Mouse (Mus musculus) liver, embryonic 12.5 days (tissue): ENCODE results near the gene Ap2b1. TPM values are rescaled to one million over a fixed set of nuclear protein-coding genes. Genes with fewer than 3 reads are reported as not detected.

ENCODE experiments used
- ATAC-seq: fragments of 200-750 bp; cut with Nextera tagmentation; 2 replicates; pipeline ENCODE4 v1.8.0; 2017; ENCODE audit warnings: moderate number of reproducible peaks, mild to moderate bottlenecking, moderate library complexity
- H3K27ac ChIP-seq: fragments of 300-500 bp; sonication (generic); 2 replicates; pipeline ENCODE4 v1.5.1; 2016; ENCODE audit warnings: mild to moderate bottlenecking
- H3K27me3 ChIP-seq: fragments of 300-500 bp; sonication (generic); replicated peaks from 2 replicates; pipeline ENCODE4 v1.6.1; 2016; ENCODE audit warnings: mild to moderate bottlenecking, moderate library complexity
- H3K36me3 ChIP-seq: fragments of 300-500 bp; sonication (generic); 2 replicates; pipeline ENCODE4 v1.6.1; 2016; ENCODE audit warnings: mild to moderate bottlenecking, moderate library complexity
- H3K4me1 ChIP-seq: fragments of 300-500 bp; sonication (generic); 2 replicates; pipeline ENCODE4 v1.6.1; 2016
- H3K4me2 ChIP-seq: fragments of 300-500 bp; sonication (generic); 2 replicates; pipeline ENCODE4 v1.6.1; 2016; ENCODE audit warnings: mild to moderate bottlenecking, moderate library complexity
- H3K4me3 ChIP-seq: fragments of 300-500 bp; sonication (generic); 2 replicates; pipeline ENCODE4 v1.5.1; 2016; ENCODE audit warnings: mild to moderate bottlenecking, moderate library complexity
- H3K9ac ChIP-seq: fragments of 300-500 bp; sonication (generic); 2 replicates; pipeline ENCODE4 v1.6.1; 2016; ENCODE audit warnings: mild to moderate bottlenecking, moderate library complexity
- H3K9me3 ChIP-seq: fragments of 300-500 bp; sonication (generic); replicated peaks from 2 replicates; pipeline ENCODE4 v1.6.1; 2016; ENCODE audit warnings: mild to moderate bottlenecking, moderate library complexity
- WGBS: fragments of 180-500 bp; shearing (Covaris S2); methylation state at CpG from one replicate; pipeline ENCODE4 v1.1.7; 2016; ENCODE audit not compliant: insufficient replicate concordance; 5-methylcytosine and 5-hydroxymethylcytosine counted together
- polyA plus RNA-seq: library from polyadenylated mRNA; unstranded; fragments of >200 nt; fragmentation: Nextera tagmentation; extraction: Ambion mirVana; gene quantifications from 2 replicates; pipeline ENCODE4 v1.2.1, GENCODE M21; 2016

Ap2b1 gene
- polyA plus RNA-seq, 1 experiment from 2014 or later: 32.8 TPM

- no peaks in the 10 kb centered on the region for H3K9me3 ChIP-seq
- H3K4me1 ChIP-seq: peaks cover 59% of the 10 kb centered on the region
- peak overlapping the region; percentile 73 for H3K9ac ChIP-seq
- peak overlapping the region; percentile 63 for H3K4me2 ChIP-seq
- ATAC-seq: no peak
- H3K36me3 ChIP-seq: peaks cover 21% of the 10 kb centered on the region; the same call in 1 of the 2 replicates
- 65% methylated on average over 4 of the region's 4 CpGs for WGBS
- peak overlapping the region; percentile 96 for H3K27ac ChIP-seq
- H3K4me3 ChIP-seq: peak overlapping the region; percentile 62
- H3K27me3 ChIP-seq: peaks cover 32% of the 10 kb centered on the region
These were observed 13.2 kb upstream of the Ap2b1 start for GRCm38 (mm10) chr11:83285627-83286026.

GRCm38 (mm10) chr11:83286566-83286965 is 12.3 kb upstream of the Ap2b1 start, which contains the start of gene Slfn14:
TSS of gene Slfn14 (minus strand) at chr11:83286726.
- Histone ChIP-seq H3K27ac (peak within 1 kb of the TSS; percentile 96), H3K27me3 (peaks cover 27% of the 10 kb centered on the region), H3K9ac (peak within 1 kb of the TSS; percentile 73), H3K4me2 (peak within 1 kb of the TSS; percentile 63), H3K9me3 (no peaks in the 10 kb centered on the region), H3K4me1 (peaks cover 65% of the 10 kb centered on the region), H3K36me3 (peaks cover 19% of the 10 kb centered on the region; the same call in 1 of the 2 replicates), H3K4me3 (peak within 1 kb of the TSS; percentile 62)
- WGBS: 17% methylated on average over 1 of the region's 1 CpGs
- ATAC-seq: peak; percentile 93

- peaks cover 74% of the 10 kb centered on the region for H3K4me1 ChIP-seq
- H3K36me3 ChIP-seq: peaks cover 7% of the 10 kb centered on the region
- peaks cover 4% of the 10 kb centered on the region; the same call in 1 of the 2 replicates for H3K27me3 ChIP-seq
- H3K9me3 ChIP-seq: no peaks in the 10 kb centered on the region
- no peak overlapping the region for H3K27ac ChIP-seq
- no peak overlapping the region for H3K9ac ChIP-seq
- 89% methylated on average over 5 of the region's 5 CpGs for WGBS
- ATAC-seq: no peak
- H3K4me2 ChIP-seq: no peak overlapping the region
- H3K4me3 ChIP-seq: no peak overlapping the region
These were observed 9.8 kb upstream of the Ap2b1 start for GRCm38 (mm10) chr11:83289036-83289435.

GRCm38 (mm10) chr11:83289633-83290032 is 9.2 kb upstream of the Ap2b1 start:
- H3K4me2 ChIP-seq: no peak overlapping the region
- H3K36me3 ChIP-seq: peaks cover 12% of the 10 kb centered on the region
- no peak overlapping the region; the same call in 1 of the 2 replicates for H3K9ac ChIP-seq
- WGBS: 68% methylated on average over 2 of the region's 2 CpGs
- H3K4me3 ChIP-seq: no peak overlapping the region
- peaks cover 4% of the 10 kb centered on the region; the same call in 1 of the 2 replicates for H3K27me3 ChIP-seq
- peaks cover 72% of the 10 kb centered on the region for H3K4me1 ChIP-seq
- ATAC-seq: no peak
- H3K27ac ChIP-seq: peak overlapping the region; percentile 40; the same call in 1 of the 2 replicates
- no peaks in the 10 kb centered on the region for H3K9me3 ChIP-seq

- Histone ChIP-seq H3K9me3 (no peaks in the 10 kb centered on the region), H3K4me2 (peak overlapping the region; percentile 80), H3K27me3 (peaks cover 4% of the 10 kb centered on the region; the same call in 1 of the 2 replicates), H3K4me3 (peak overlapping the region; percentile 78), H3K27ac (peak overlapping the region; percentile 86), H3K9ac (peak overlapping the region; percentile 82), H3K4me1 (peaks cover 68% of the 10 kb centered on the region), H3K36me3 (peaks cover 31% of the 10 kb centered on the region)
- under 1% methylated on average over 38 of the region's 38 CpGs for WGBS
- peak; percentile 93 for ATAC-seq
These were observed 7.2 kb upstream of the Ap2b1 start for GRCm38 (mm10) chr11:83291375-83292250.

GRCm38 (mm10) chr11:83292251-83292587 is 6.6 kb upstream of the Ap2b1 start:
- ATAC-seq: no peak
- peaks cover 69% of the 10 kb centered on the region for H3K4me1 ChIP-seq
- WGBS: 1% methylated on average over 5 of the region's 5 CpGs
- H3K9me3 ChIP-seq: no peaks in the 10 kb centered on the region
- H3K9ac ChIP-seq: peak overlapping the region; percentile 82
- H3K4me3 ChIP-seq: peak overlapping the region; percentile 78
- peak overlapping the region; percentile 86 for H3K27ac ChIP-seq
- peak overlapping the region; percentile 80 for H3K4me2 ChIP-seq
- peaks cover 4% of the 10 kb centered on the region; the same call in 1 of the 2 replicates for H3K27me3 ChIP-seq
- H3K36me3 ChIP-seq: peaks cover 38% of the 10 kb centered on the region

- Histone ChIP-seq H3K4me1 (peaks cover 72% of the 10 kb centered on the region), H3K9me3 (no peaks in the 10 kb centered on the region), H3K27ac (peak overlapping the region; percentile 86), H3K4me3 (peak overlapping the region; percentile 78), H3K36me3 (peaks cover 41% of the 10 kb centered on the region), H3K27me3 (no peaks in the 10 kb centered on the region), H3K4me2 (peak overlapping the region; percentile 80), H3K9ac (peak overlapping the region; percentile 82)
- no peak for ATAC-seq
- WGBS: 86% methylated on average over 1 of the region's 1 CpGs
These were observed 5.6 kb upstream of the Ap2b1 start for GRCm38 (mm10) chr11:83293182-83293581.

GRCm38 (mm10) chr11:83294133-83294532 is 4.7 kb upstream of the Ap2b1 start:
- no peak for ATAC-seq
- whole genome bisulfite sequencing: 94% methylated on average over 2 of the region's 2 CpGs
- Histone ChIP-seq H3K9ac (peak overlapping the region; percentile 58; the same call in 1 of the 2 replicates), H3K4me2 (peak overlapping the region; percentile 80), H3K4me3 (peak overlapping the region; percentile 78), H3K27ac (no peak overlapping the region), H3K27me3 (no peaks in the 10 kb centered on the region), H3K9me3 (no peaks in the 10 kb centered on the region), H3K4me1 (peaks cover 69% of the 10 kb centered on the region), H3K36me3 (peaks cover 41% of the 10 kb centered on the region)

GRCm38 (mm10) chr11:83297816-83298215 is 1.0 kb upstream of the Ap2b1 start:
- peak overlapping the region; percentile 93 for H3K27ac ChIP-seq
- H3K4me2 ChIP-seq: peak overlapping the region; percentile 74
- no peaks in the 10 kb centered on the region for H3K27me3 ChIP-seq
- peaks cover 45% of the 10 kb centered on the region for H3K36me3 ChIP-seq
- ATAC-seq: no peak
- H3K9me3 ChIP-seq: no peaks in the 10 kb centered on the region
- H3K4me3 ChIP-seq: peak overlapping the region; percentile 74
- H3K4me1 ChIP-seq: peaks cover 66% of the 10 kb centered on the region
- H3K9ac ChIP-seq: peak overlapping the region; percentile 86
- WGBS: 38% methylated on average over 6 of the region's 6 CpGs

GRCm38 (mm10) chr11:83299724-83300123 is 900 bp downstream of the Ap2b1 start:
- Histone ChIP-seq H3K4me3 (peak overlapping the region; percentile 74; the same call in 1 of the 2 replicates), H3K27ac (no peak overlapping the region), H3K9ac (no peak overlapping the region), H3K9me3 (no peaks in the 10 kb centered on the region), H3K27me3 (no peaks in the 10 kb centered on the region), H3K4me2 (peak overlapping the region; percentile 74), H3K4me1 (peaks cover 68% of the 10 kb centered on the region), H3K36me3 (peaks cover 33% of the 10 kb centered on the region)
- no peak for ATAC-seq
- 91% methylated on average over 9 of the region's 9 CpGs for WGBS

- Histone ChIP-seq H3K4me2 (peak overlapping the region; percentile 72), H3K4me1 (peaks cover 64% of the 10 kb centered on the region), H3K27me3 (no peaks in the 10 kb centered on the region), H3K36me3 (peaks cover 16% of the 10 kb centered on the region), H3K27ac (peak overlapping the region; percentile 95; the same call in 1 of the 2 replicates), H3K4me3 (peak overlapping the region; percentile 73), H3K9me3 (no peaks in the 10 kb centered on the region), H3K9ac (0 out of 2 replicates have a peak overlapping the region, but pooled peaks have one; percentile 88)
- 58% methylated on average over 2 of the region's 2 CpGs for WGBS
- ATAC-seq: no peak
These were observed 2.6 kb downstream of the Ap2b1 start for GRCm38 (mm10) chr11:83301431-83301831.

- H3K9ac ChIP-seq: peak overlapping the region; percentile 88
- H3K9me3 ChIP-seq: no peaks in the 10 kb centered on the region
- peaks cover 57% of the 10 kb centered on the region for H3K4me1 ChIP-seq
- H3K4me2 ChIP-seq: peak overlapping the region; percentile 72
- no peak for ATAC-seq
- peak overlapping the region; percentile 73 for H3K4me3 ChIP-seq
- no peaks in the 10 kb centered on the region for H3K27me3 ChIP-seq
- WGBS: 5% methylated on average over 10 of the region's 10 CpGs
- peaks cover 9% of the 10 kb centered on the region for H3K36me3 ChIP-seq
- peak overlapping the region; percentile 95 for H3K27ac ChIP-seq
These were observed 3.3 kb downstream of the Ap2b1 start for GRCm38 (mm10) chr11:83302124-83302523.
